Mouse (Mus musculus) small intestine, adult 2 months (tissue): ENCODE results near the gene Spg21.

Experiments
- CTCF ChIP-seq: fragments of 200-500 bp; IDR thresholded peaks from 2 replicates; pipeline ENCODE4 v1.5.1; 2012; ENCODE audit warnings: low read depth, mild to moderate bottlenecking, control low read depth, inconsistent platforms, low read length, moderate library complexity, mixed read lengths; ENCODE audit not compliant: insufficient replicate concordance, insufficient read length; ENCODE audit errors: extremely low read depth
- POLR2A ChIP-seq: fragments of 200-500 bp; IDR thresholded peaks from 2 replicates; pipeline ENCODE4 v1.6.1; 2012; ENCODE audit warnings: low read depth, mild to moderate bottlenecking, control low read depth, inconsistent platforms, low read length, moderate library complexity

GRCm38 (mm10) chr9:65444692-65445091 is 16.1 kb upstream of the Spg21 start:
- no peak for TF ChIP-seq CTCF
- no peak for TF ChIP-seq POLR2A
